Mouse (Mus musculus): Measurements from ENCODE around the gene Crebrf. TPM values are rescaled to one million over a fixed set of nuclear protein-coding genes. Genes with fewer than 3 reads are reported as not detected.

Crebrf gene
- polyA plus RNA-seq, 1 experiment from 2014 or later, result 8.3 TPM

DNA sequence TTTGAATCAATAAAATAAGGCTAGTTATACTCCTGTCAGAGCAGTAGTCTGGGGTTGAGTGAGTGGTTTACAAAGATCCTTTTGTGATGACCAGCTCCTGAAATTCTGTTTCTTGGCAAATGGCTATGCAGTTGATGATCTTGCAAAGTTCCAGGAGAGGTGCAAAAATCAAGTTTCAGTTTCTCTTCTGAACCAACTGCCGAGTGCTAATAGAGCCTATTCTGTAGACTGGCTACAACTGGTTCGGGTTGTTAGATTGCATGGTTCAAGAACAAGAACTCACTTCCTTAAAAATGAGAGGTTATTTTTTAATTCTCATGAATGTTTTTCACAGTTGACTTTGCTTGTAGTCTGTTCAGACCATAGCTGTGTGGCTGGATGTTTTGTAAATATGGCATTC lies 38.0 kb downstream of the Crebrf start:
- no peaks in the 10 kb centered on the region for H3K4me1 ChIP-seq (ENCODE audit: control insufficient read depth in 2 of 2, insufficient read depth in 2 of 2, low read length in 2 of 2)
- no peak overlapping the region for H3K27ac ChIP-seq (replicated peaks in 1 of 2; ENCODE audit: control insufficient read depth in 1 of 2, insufficient read depth in 1 of 2, low read depth in 2 of 2, low read length in 2 of 2)
- no peaks in the 10 kb centered on the region for H3K27me3 ChIP-seq (ENCODE audit: control insufficient read depth, insufficient read depth, low read length)
- no peaks in the 10 kb centered on the region for H3K9me3 ChIP-seq (ENCODE audit: control insufficient read depth, low read length)
- no peak overlapping the region for H3K4me3 ChIP-seq (ENCODE audit: control insufficient read depth in 1 of 2, insufficient read depth in 1 of 2, low read depth in 1 of 2, low read length in 2 of 2)
- no peak for ATAC-seq (ENCODE audit: insufficient number of reproducible peaks, insufficient read depth, low FRiP score, low read depth)
- H3K4me2 ChIP-seq (ENCODE audit: low read length), result no peak overlapping the region
- H3K9ac ChIP-seq (ENCODE audit: low read length), result no peak overlapping the region
- 0 out of 2 replicates have a peak, but pooled peaks cover 2% of the 10 kb centered on the region for H3K36me3 ChIP-seq (ENCODE audit: control insufficient read depth, insufficient read depth, low read length)
- WGBS, result 78% methylated on average over 2 of the region's 2 CpGs

DNA sequence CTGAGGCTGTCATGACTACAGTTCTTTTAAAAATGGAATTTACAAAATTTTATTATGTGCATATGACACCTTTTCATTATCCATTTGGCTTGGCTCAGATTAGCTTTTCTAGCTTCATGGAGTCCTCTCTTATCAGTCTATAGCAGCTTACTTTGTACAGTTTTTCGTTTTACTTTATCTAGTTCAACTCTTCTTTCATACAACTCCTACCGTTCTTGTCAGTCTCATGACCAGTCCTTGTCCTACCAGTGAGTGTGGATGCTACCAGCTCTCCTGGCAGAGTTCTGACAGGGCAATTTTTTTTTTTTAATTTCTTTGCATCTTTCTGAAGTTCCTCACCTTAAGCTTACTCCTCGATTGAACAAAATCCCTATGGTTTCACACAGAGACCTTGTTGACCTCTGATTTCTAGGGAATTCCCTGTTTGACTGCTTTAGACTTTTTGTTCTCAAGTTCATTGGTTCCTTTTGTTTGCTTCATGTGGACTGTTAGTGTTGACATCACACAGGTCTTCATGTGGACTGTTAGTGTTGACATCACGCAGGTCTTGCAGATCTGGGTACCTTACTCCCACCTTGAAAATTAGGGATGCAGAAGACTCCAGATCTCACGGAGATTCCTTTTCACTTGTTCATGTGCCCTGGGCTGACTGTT lies 51.8 kb downstream of the Crebrf start:
- Histone ChIP-seq H3K9me3 (ENCODE audit: control insufficient read depth, low read length) (no peaks in the 10 kb centered on the region), H3K27me3 (ENCODE audit: control insufficient read depth, insufficient read depth, low read length) (no peaks in the 10 kb centered on the region), H3K4me3 (ENCODE audit: control insufficient read depth in 1 of 2, insufficient read depth in 1 of 2, low read depth in 1 of 2, low read length in 2 of 2) (no peak overlapping the region), H3K4me1 (ENCODE audit: control insufficient read depth in 2 of 2, insufficient read depth in 2 of 2, low read length in 2 of 2) (no peaks in the 10 kb centered on the region), H3K27ac (replicated peaks in 1 of 2; ENCODE audit: control insufficient read depth in 1 of 2, insufficient read depth in 1 of 2, low read depth in 2 of 2, low read length in 2 of 2) (no peak overlapping the region), H3K36me3 (ENCODE audit: control insufficient read depth, insufficient read depth, low read length) (peaks cover 24% of the 10 kb centered on the region), H3K9ac (ENCODE audit: low read length) (no peak overlapping the region), H3K4me2 (ENCODE audit: low read length) (no peak overlapping the region)
- no peak for ATAC-seq (ENCODE audit: insufficient number of reproducible peaks, insufficient read depth, low FRiP score, low read depth)
- 75% methylated on average over 5 of the region's 5 CpGs for WGBS

DNA sequence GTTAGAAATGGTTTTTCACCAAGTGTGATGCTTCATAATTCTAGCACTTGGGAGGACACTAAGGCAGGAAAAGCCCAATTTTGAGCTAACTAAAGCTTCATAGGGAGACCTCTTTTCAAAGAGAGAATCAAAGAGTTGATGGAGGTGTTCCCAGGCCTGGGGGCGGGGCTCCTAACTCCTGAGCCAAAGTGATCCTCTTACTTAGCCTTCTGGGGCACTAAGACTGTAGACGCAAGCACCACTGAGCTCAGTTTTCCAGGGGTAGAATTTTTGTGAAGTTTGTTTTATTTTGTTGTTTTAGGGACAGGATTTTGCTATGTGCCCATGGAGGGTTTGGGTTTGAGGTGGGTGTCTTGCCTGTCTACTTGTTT lies 52.3 kb downstream of the Crebrf start:
- Histone ChIP-seq H3K27me3 (ENCODE audit: control insufficient read depth, insufficient read depth, low read length) (no peaks in the 10 kb centered on the region), H3K9me3 (ENCODE audit: control insufficient read depth, low read length) (no peaks in the 10 kb centered on the region), H3K4me3 (ENCODE audit: control insufficient read depth in 1 of 2, insufficient read depth in 1 of 2, low read depth in 1 of 2, low read length in 2 of 2) (no peak overlapping the region), H3K4me1 (ENCODE audit: control insufficient read depth in 2 of 2, insufficient read depth in 2 of 2, low read length in 2 of 2) (no peaks in the 10 kb centered on the region), H3K4me2 (ENCODE audit: low read length) (no peak overlapping the region), H3K9ac (ENCODE audit: low read length) (no peak overlapping the region), H3K36me3 (ENCODE audit: control insufficient read depth, insufficient read depth, low read length) (peaks cover 22% of the 10 kb centered on the region), H3K27ac (replicated peaks in 1 of 2; ENCODE audit: control insufficient read depth in 1 of 2, insufficient read depth in 1 of 2, low read depth in 2 of 2, low read length in 2 of 2) (no peak overlapping the region)
- ATAC-seq (ENCODE audit: insufficient number of reproducible peaks, insufficient read depth, low FRiP score, low read depth), result no peak
- 91% methylated on average over 2 of the region's 2 CpGs for WGBS

DNA sequence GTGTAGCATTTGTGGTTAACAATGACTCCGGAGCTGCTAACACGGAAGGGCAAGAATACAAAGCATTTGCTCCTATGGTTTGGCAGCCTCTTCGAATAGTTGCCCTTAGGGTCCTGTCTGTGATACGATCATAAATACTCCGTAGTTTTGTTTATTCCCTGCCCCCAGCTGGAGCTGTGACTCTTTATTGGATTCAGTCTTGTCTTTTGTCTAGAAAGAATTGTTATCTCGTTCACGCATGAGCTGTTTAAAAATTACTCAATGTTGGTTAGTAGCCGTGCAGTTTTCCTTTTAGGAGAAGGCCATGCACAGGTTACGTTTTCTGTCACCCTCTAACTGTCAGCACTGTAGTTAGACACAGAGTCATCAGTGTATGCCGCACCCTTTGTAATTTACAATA lies 60.8 kb downstream of the Crebrf start:
- Histone ChIP-seq H3K4me3 (ENCODE audit: control insufficient read depth in 1 of 2, insufficient read depth in 1 of 2, low read depth in 1 of 2, low read length in 2 of 2) (no peak overlapping the region), H3K4me2 (ENCODE audit: low read length) (no peak overlapping the region), H3K9me3 (ENCODE audit: control insufficient read depth, low read length) (no peaks in the 10 kb centered on the region), H3K27ac (replicated peaks in 1 of 2; ENCODE audit: control insufficient read depth in 1 of 2, insufficient read depth in 1 of 2, low read depth in 2 of 2, low read length in 2 of 2) (no peak overlapping the region), H3K27me3 (ENCODE audit: control insufficient read depth, insufficient read depth, low read length) (no peaks in the 10 kb centered on the region), H3K36me3 (ENCODE audit: control insufficient read depth, insufficient read depth, low read length) (peaks cover 15% of the 10 kb centered on the region), H3K4me1 (ENCODE audit: control insufficient read depth in 2 of 2, insufficient read depth in 2 of 2, low read length in 2 of 2) (peaks cover 2 to 7% of the 10 kb centered on the region in 2 experiments; a peak in 1 of 4 replicates), H3K9ac (ENCODE audit: low read length) (no peak overlapping the region)
- 81% methylated on average over 10 of the region's 10 CpGs for WGBS
- ATAC-seq (ENCODE audit: insufficient number of reproducible peaks, insufficient read depth, low FRiP score, low read depth), result no peak

DNA sequence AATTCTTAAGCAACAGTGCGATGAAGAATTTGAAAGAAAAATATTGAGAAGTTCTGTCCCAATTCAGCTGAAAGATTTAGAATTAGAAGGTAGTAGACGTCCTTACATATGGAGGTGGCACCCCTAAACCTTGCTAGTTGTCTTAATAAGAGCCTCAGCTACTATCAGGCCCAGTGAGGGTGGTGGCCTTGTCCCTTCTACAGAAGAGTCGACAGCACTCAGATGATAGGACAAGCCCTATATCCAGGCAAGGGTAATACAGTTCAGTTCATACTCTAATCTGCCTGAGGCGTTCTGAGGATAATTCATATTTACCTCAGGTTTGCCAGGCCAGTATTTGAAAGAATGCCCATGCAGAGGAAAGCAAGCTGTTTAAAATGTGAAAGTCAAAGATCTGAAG lies 62.6 kb downstream of the Crebrf start:
- H3K27me3 ChIP-seq (ENCODE audit: control insufficient read depth, insufficient read depth, low read length), result no peaks in the 10 kb centered on the region
- H3K4me3 ChIP-seq (ENCODE audit: control insufficient read depth in 1 of 2, insufficient read depth in 1 of 2, low read depth in 1 of 2, low read length in 2 of 2), result no peak overlapping the region
- H3K9me3 ChIP-seq (ENCODE audit: control insufficient read depth, low read length), result no peaks in the 10 kb centered on the region
- no peak for ATAC-seq (ENCODE audit: insufficient number of reproducible peaks, insufficient read depth, low FRiP score, low read depth)
- 71% methylated on average over 4 of the region's 4 CpGs for WGBS
- H3K27ac ChIP-seq (replicated peaks in 1 of 2; ENCODE audit: control insufficient read depth in 1 of 2, insufficient read depth in 1 of 2, low read depth in 2 of 2, low read length in 2 of 2), result no peak overlapping the region
- H3K4me2 ChIP-seq (ENCODE audit: low read length), result no peak overlapping the region
- peaks cover 5 to 16% of the 10 kb centered on the region in 2 experiments; a peak in 3 of 4 replicates for H3K4me1 ChIP-seq (ENCODE audit: control insufficient read depth in 2 of 2, insufficient read depth in 2 of 2, low read length in 2 of 2)
- H3K36me3 ChIP-seq (ENCODE audit: control insufficient read depth, insufficient read depth, low read length), result peaks cover 7% of the 10 kb centered on the region; the same call in 1 of the 2 replicates
- H3K9ac ChIP-seq (ENCODE audit: low read length), result no peak overlapping the region

DNA sequence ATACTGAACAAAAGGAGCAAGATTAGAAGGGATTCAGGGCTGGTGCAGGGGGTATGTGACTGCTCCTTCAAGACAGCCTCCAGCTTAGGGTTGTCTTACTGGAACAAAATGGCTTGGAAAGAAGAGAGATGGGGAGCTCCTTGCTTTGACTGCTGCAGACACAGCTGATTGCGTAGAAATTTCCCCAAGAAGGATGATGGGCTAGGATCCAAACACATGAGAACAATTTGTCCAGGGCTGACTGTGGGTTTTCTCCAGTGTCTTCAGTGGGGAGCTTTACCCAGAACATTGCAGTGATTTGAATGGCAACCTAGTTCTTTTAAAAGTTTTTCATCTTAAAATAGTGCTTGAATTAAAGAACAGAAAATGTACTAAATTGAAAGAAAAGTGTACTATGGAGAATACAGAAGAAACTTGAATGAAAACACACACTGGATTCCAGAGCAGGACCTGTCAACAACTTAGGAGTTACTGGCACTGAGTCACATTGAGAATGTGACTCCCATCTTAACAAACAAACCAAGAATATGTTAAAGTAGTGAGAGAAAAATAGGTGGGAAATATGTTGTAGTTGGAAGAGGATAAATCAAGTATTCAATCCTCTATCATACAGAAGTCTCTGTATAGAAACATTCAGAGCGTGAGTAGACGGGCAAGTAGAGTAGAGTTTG lies 63.1 kb downstream of the Crebrf start:
- Histone ChIP-seq H3K9ac (ENCODE audit: low read length) (no peak overlapping the region), H3K27ac (replicated peaks in 1 of 2; ENCODE audit: control insufficient read depth in 1 of 2, insufficient read depth in 1 of 2, low read depth in 2 of 2, low read length in 2 of 2) (no peak overlapping the region), H3K27me3 (ENCODE audit: control insufficient read depth, insufficient read depth, low read length) (no peaks in the 10 kb centered on the region), H3K4me1 (ENCODE audit: control insufficient read depth in 2 of 2, insufficient read depth in 2 of 2, low read length in 2 of 2) (peaks cover 5 to 16% of the 10 kb centered on the region in 2 experiments; a peak in 3 of 4 replicates), H3K9me3 (ENCODE audit: control insufficient read depth, low read length) (no peaks in the 10 kb centered on the region), H3K36me3 (ENCODE audit: control insufficient read depth, insufficient read depth, low read length) (peaks cover 9% of the 10 kb centered on the region), H3K4me2 (ENCODE audit: low read length) (no peak overlapping the region), H3K4me3 (ENCODE audit: control insufficient read depth in 1 of 2, insufficient read depth in 1 of 2, low read depth in 1 of 2, low read length in 2 of 2) (no peak overlapping the region)
- 86% methylated on average over 3 of the region's 3 CpGs for WGBS
- no peak for ATAC-seq (ENCODE audit: insufficient number of reproducible peaks, insufficient read depth, low FRiP score, low read depth)

DNA sequence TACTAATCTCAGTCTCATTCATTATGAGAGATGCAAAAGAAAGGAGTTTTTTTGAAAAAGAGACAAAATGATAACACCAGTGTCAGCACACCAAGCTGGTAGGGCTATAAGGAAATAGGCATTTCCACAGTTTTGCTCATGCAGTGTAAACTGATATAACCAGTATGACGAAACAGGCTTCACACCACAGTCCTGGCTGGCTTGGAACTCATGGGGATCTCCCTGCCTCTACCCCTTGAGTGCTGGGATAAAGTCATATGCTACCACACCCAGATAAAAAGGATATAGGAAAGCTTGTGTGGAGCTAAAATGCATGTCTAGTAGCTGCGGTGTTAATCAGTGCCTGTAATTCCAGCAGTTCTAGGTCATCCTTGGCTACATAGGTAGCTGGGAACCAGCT lies 64.0 kb downstream of the Crebrf start:
- no peak for ATAC-seq (ENCODE audit: insufficient number of reproducible peaks, insufficient read depth, low FRiP score, low read depth)
- Histone ChIP-seq H3K27ac (replicated peaks in 1 of 2; ENCODE audit: control insufficient read depth in 1 of 2, insufficient read depth in 1 of 2, low read depth in 2 of 2, low read length in 2 of 2) (no peak overlapping the region), H3K27me3 (ENCODE audit: control insufficient read depth, insufficient read depth, low read length) (no peaks in the 10 kb centered on the region), H3K4me3 (ENCODE audit: control insufficient read depth in 1 of 2, insufficient read depth in 1 of 2, low read depth in 1 of 2, low read length in 2 of 2) (no peak overlapping the region), H3K4me1 (ENCODE audit: control insufficient read depth in 2 of 2, insufficient read depth in 2 of 2, low read length in 2 of 2) (peaks cover 5 to 16% of the 10 kb centered on the region in 2 experiments; a peak in 3 of 4 replicates), H3K4me2 (ENCODE audit: low read length) (no peak overlapping the region), H3K36me3 (ENCODE audit: control insufficient read depth, insufficient read depth, low read length) (peaks cover 15% of the 10 kb centered on the region), H3K9ac (ENCODE audit: low read length) (no peak overlapping the region), H3K9me3 (ENCODE audit: control insufficient read depth, low read length) (no peaks in the 10 kb centered on the region)
- 82% methylated on average over 2 of the region's 2 CpGs for WGBS

Data from heart, embryonic 14.5 days (tissue).